Mouse (Mus musculus): ENCODE measurements around the gene Knl1. TPM values are rescaled to one million over a fixed set of nuclear protein-coding genes. Genes with fewer than 3 reads are reported as not detected.

Gene Knl1
- total and polyA plus RNA-seq, 3 experiments: 14.1 to 183 (median 85.0) TPM

DNA sequence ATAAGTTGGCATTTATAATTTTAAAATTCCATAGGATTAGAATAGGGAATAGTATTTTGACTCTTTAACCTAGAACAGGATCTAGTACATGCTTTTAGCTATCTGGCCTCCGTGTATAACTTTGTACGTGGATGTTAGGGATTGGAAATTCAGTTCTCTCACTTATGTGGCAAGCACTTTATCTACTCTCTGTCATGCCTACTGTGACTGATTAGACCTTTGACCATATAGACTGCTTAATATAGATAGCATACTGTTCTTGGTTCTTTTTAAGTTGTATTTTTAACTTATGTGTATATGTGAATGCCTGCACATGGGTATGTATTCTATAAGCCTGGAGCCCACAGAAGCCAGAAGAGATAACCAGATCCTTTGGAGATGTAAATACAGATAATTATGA is 13.2 kb downstream of the Knl1 start:
- TF ChIP-seq POLR2AphosphoS5 (IDR thresholded peaks at IDR 0.05; ENCODE audit: insufficient replicate concordance, low read depth, low read length) (no peak), GATA2 (IDR thresholded peaks at IDR 0.05; ENCODE audit: borderline replicate concordance, low read depth, low read length) (no peak), TAL1 (conservative IDR thresholded peaks at IDR 0.05; ENCODE audit: low read depth, low read length) (no peak), CTCF (IDR thresholded peaks at IDR 0.05; ENCODE audit: low read depth, low read length) (no peak), GATA1 (IDR thresholded peaks at IDR 0.05; ENCODE audit: borderline replicate concordance, low read length) (no peak)
- Histone ChIP-seq H3K27me3 (ENCODE audit: insufficient read depth, low read length) (no peaks in the 10 kb centered on the region), H3K4me1 (ENCODE audit: insufficient read depth, low read depth, low read length) (peaks cover 2% of the 10 kb centered on the region; the same call in 1 of the 2 replicates), H3K9me3 (replicated peaks) (no peaks in the 10 kb centered on the region), H3K4me3 (ENCODE audit: low read depth, low read length) (no peak overlapping the region), H3K36me3 (replicated peaks) (peaks cover 69% of the 10 kb centered on the region)
- ATAC-seq (ENCODE audit: extremely low read depth, insufficient number of reproducible peaks, low FRiP score, poor library complexity, severe bottlenecking): no peak
- DNase-seq (ENCODE audit: low spot score): no peak

DNA sequence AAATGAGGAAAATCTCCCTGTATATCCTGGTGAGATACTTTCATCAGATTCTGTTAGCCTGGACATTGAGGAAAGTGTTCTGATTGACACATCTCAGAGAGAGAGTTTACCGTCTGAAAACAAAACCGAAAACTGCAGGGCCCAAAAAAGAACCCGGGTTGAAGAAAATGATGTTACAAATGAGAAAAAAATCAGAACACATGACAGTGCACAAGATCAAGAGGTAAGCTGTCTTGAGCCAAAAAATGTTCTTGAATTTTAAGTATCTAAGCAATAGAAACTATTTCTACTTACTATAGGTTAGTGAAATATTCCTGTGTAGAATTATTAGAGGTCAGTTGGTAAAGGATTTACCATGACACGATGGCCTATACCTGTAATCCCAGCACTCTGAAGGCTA is 25.5 kb downstream of the Knl1 start:
- H3K4me3 ChIP-seq (ENCODE audit: low read depth, low read length): no peak overlapping the region
- no peak for ATAC-seq (ENCODE audit: extremely low read depth, insufficient number of reproducible peaks, low FRiP score, poor library complexity, severe bottlenecking)

DNA sequence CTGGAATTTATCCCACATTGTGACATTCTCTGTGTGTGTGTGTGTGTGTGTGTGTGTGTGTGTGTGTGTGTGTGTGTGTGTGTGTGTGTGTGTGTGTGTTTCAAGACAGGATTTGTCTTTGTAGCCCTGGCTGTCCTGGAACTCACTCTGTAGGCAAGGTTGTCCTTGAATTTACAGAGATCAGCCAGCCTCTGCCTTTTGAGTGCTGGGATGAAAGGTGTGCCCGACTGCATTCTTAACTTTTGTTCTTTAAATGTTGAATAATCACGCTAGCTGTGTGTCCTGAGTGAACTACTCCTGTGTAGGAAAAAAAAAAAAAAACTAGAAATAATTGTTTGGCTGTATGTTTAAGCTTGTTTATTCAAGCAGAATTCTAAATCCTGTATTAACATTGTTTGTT is 39.2 kb downstream of the Knl1 start:
- Histone ChIP-seq H3K4me3 (ENCODE audit: low read depth, low read length) (no peak overlapping the region), H3K36me3 (replicated peaks) (peaks cover 81% of the 10 kb centered on the region), H3K4me1 (ENCODE audit: insufficient read depth, low read depth, low read length) (no peaks in the 10 kb centered on the region), H3K9me3 (replicated peaks) (no peaks in the 10 kb centered on the region), H3K27me3 (ENCODE audit: insufficient read depth, low read length) (no peaks in the 10 kb centered on the region)
- no peak for ATAC-seq (ENCODE audit: extremely low read depth, insufficient number of reproducible peaks, low FRiP score, poor library complexity, severe bottlenecking)
- TF ChIP-seq CTCF (IDR thresholded peaks at IDR 0.05; ENCODE audit: low read depth, low read length): no peak
- TF ChIP-seq POLR2AphosphoS5 (IDR thresholded peaks at IDR 0.05; ENCODE audit: insufficient replicate concordance, low read depth, low read length): no peak
- no peak for TF ChIP-seq TAL1 (conservative IDR thresholded peaks at IDR 0.05; ENCODE audit: low read depth, low read length)
- TF ChIP-seq GATA2 (IDR thresholded peaks at IDR 0.05; ENCODE audit: borderline replicate concordance, low read depth, low read length): no peak
- TF ChIP-seq GATA1 (IDR thresholded peaks at IDR 0.05; ENCODE audit: borderline replicate concordance, low read length): no peak
- no peak for DNase-seq (ENCODE audit: low spot score)

More for the DNA sequence above, 25.5 kb downstream of the Knl1 start:
- H3K36me3 ChIP-seq (replicated peaks): peaks cover 89% of the 10 kb centered on the region
- no peaks in the 10 kb centered on the region for H3K4me1 ChIP-seq (ENCODE audit: insufficient read depth, low read depth, low read length)
- no peak for TF ChIP-seq POLR2AphosphoS5 (IDR thresholded peaks at IDR 0.05; ENCODE audit: insufficient replicate concordance, low read depth, low read length)
- TF ChIP-seq TAL1 (conservative IDR thresholded peaks at IDR 0.05; ENCODE audit: low read depth, low read length): no peak
- no peak for TF ChIP-seq GATA2 (IDR thresholded peaks at IDR 0.05; ENCODE audit: borderline replicate concordance, low read depth, low read length)
- TF ChIP-seq GATA1 (IDR thresholded peaks at IDR 0.05; ENCODE audit: borderline replicate concordance, low read length): no peak
- no peak for TF ChIP-seq CTCF (IDR thresholded peaks at IDR 0.05; ENCODE audit: low read depth, low read length)
- H3K27me3 ChIP-seq (ENCODE audit: insufficient read depth, low read length): no peaks in the 10 kb centered on the region
- H3K9me3 ChIP-seq (replicated peaks): no peaks in the 10 kb centered on the region
- DNase-seq (ENCODE audit: low spot score): no peak

DNA sequence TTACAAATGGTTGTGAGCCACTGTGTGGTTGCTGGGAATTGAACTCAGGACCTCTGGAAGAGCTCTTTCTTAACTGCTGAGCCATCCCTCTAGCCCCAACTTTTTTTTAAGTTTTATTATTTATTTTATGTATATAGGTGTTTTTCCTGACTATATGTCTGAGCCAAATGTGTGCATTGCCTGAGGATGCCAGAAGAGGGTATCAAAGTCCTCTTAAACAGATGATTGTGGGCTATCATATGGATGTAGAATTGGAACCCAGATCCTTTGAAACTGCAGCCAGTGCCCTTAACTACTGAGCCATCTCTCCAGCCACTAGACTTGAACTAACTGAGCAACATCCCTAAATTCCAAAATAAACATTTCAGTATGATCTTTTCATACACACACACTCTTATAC is 54.6 kb downstream of the Knl1 start:
- H3K9me3 ChIP-seq (replicated peaks): no peaks in the 10 kb centered on the region
- DNase-seq (ENCODE audit: low spot score) (no peak), ATAC-seq (ENCODE audit: extremely low read depth, insufficient number of reproducible peaks, low FRiP score, poor library complexity, severe bottlenecking) (no peak)
- no peaks in the 10 kb centered on the region for H3K4me1 ChIP-seq (ENCODE audit: insufficient read depth, low read depth, low read length)
- TF ChIP-seq TAL1 (conservative IDR thresholded peaks at IDR 0.05; ENCODE audit: low read depth, low read length): no peak
- TF ChIP-seq GATA2 (IDR thresholded peaks at IDR 0.05; ENCODE audit: borderline replicate concordance, low read depth, low read length): no peak
- TF ChIP-seq CTCF (IDR thresholded peaks at IDR 0.05; ENCODE audit: low read depth, low read length): no peak
- TF ChIP-seq POLR2AphosphoS5 (IDR thresholded peaks at IDR 0.05; ENCODE audit: insufficient replicate concordance, low read depth, low read length): no peak
- no peak for TF ChIP-seq GATA1 (IDR thresholded peaks at IDR 0.05; ENCODE audit: borderline replicate concordance, low read length)
- no peak overlapping the region for H3K4me3 ChIP-seq (ENCODE audit: low read depth, low read length)
- H3K36me3 ChIP-seq (replicated peaks): peaks cover 70% of the 10 kb centered on the region
- no peaks in the 10 kb centered on the region for H3K27me3 ChIP-seq (ENCODE audit: insufficient read depth, low read length)

DNA sequence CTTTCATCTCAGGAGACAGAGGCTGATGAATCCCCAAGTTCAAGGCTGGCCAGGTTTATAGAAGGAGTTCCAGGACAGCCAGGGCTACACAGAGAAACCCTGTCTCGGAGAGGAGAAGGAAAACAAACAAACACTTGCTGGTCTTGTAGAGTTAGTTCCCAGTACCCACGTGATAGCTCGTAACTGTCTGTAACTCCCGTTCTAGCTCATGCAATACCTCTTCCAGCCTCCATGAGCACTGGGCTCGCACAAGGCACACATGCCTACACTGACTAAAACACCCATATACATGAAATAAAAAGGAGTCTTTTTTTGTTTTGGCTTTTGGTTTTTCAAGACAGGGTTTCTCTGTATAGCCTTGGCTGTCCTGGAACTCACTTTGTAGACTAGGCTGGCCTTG is 59.7 kb downstream of the Knl1 start:
- TF ChIP-seq POLR2AphosphoS5 (IDR thresholded peaks at IDR 0.05; ENCODE audit: insufficient replicate concordance, low read depth, low read length): no peak
- DNase-seq (ENCODE audit: low spot score) (no peak), ATAC-seq (ENCODE audit: extremely low read depth, insufficient number of reproducible peaks, low FRiP score, poor library complexity, severe bottlenecking) (no peak)
- Histone ChIP-seq H3K9me3 (replicated peaks) (no peaks in the 10 kb centered on the region), H3K4me3 (ENCODE audit: low read depth, low read length) (no peak overlapping the region), H3K4me1 (ENCODE audit: insufficient read depth, low read depth, low read length) (peaks cover 2% of the 10 kb centered on the region), H3K27me3 (ENCODE audit: insufficient read depth, low read length) (no peaks in the 10 kb centered on the region), H3K36me3 (replicated peaks) (peaks cover 70% of the 10 kb centered on the region)

DNA sequence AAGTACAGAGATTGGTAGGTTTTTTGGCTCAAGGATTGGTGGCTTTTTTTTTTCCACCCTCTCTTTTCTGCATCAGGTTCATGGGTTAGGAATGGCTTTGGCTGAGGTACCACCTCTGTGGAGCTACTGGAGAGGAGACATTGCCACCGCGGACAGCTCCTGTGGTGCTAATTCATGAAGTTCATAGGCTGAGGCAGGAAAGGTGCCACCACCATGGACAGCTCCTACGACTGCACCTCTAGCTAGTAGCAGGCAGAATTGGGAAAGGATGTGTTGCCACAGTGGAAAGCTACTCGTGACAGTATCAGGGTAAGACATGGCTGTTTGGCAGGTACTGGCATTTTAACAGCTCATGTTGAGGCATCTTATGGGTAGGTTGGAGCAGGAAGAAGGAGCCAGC is 61.6 kb downstream of the Knl1 start:
- no peak for ATAC-seq (ENCODE audit: extremely low read depth, insufficient number of reproducible peaks, low FRiP score, poor library complexity, severe bottlenecking)
- Histone ChIP-seq H3K27me3 (ENCODE audit: insufficient read depth, low read length) (no peaks in the 10 kb centered on the region), H3K4me1 (ENCODE audit: insufficient read depth, low read depth, low read length) (peaks cover 5% of the 10 kb centered on the region), H3K36me3 (replicated peaks) (peaks cover 51% of the 10 kb centered on the region), H3K9me3 (replicated peaks) (no peaks in the 10 kb centered on the region), H3K4me3 (ENCODE audit: low read depth, low read length) (no peak overlapping the region)
- DNase-seq (ENCODE audit: low spot score): no peak
- no peak for TF ChIP-seq GATA2 (IDR thresholded peaks at IDR 0.05; ENCODE audit: borderline replicate concordance, low read depth, low read length)
- no peak for TF ChIP-seq CTCF (IDR thresholded peaks at IDR 0.05; ENCODE audit: low read depth, low read length)
- no peak for TF ChIP-seq TAL1 (conservative IDR thresholded peaks at IDR 0.05; ENCODE audit: low read depth, low read length)
- no peak for TF ChIP-seq GATA1 (IDR thresholded peaks at IDR 0.05; ENCODE audit: borderline replicate concordance, low read length)
- no peak for TF ChIP-seq POLR2AphosphoS5 (IDR thresholded peaks at IDR 0.05; ENCODE audit: insufficient replicate concordance, low read depth, low read length)

DNA sequence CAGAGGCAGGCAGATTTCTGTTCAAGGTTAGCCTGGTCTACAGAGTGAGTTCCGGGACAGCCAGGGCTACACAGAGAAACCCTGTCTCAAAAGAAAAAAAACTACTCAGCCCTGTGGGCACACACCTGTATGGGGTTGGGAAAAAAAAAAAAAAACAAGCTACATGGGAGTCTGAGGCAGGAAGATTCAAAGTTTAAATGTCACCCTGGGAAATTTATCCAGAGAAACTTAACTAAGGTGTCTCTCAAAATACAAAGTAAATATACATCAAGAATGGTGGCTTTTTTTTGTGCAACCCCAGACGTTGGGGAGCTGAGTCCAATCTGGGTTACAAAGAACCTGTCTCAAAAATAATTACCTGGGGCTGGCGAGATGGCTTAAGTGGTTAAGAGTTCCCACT is 64.1 kb downstream of the Knl1 start:
- Histone ChIP-seq H3K36me3 (replicated peaks) (peaks cover 47% of the 10 kb centered on the region), H3K27me3 (ENCODE audit: insufficient read depth, low read length) (no peaks in the 10 kb centered on the region), H3K4me1 (ENCODE audit: insufficient read depth, low read depth, low read length) (peaks cover 23% of the 10 kb centered on the region), H3K4me3 (ENCODE audit: low read depth, low read length) (no peak overlapping the region), H3K9me3 (replicated peaks) (no peaks in the 10 kb centered on the region)
- ATAC-seq (ENCODE audit: extremely low read depth, insufficient number of reproducible peaks, low FRiP score, poor library complexity, severe bottlenecking) (no peak), DNase-seq (ENCODE audit: low spot score) (no peak)
- TF ChIP-seq POLR2AphosphoS5 (IDR thresholded peaks at IDR 0.05; ENCODE audit: insufficient replicate concordance, low read depth, low read length): no peak
- TF ChIP-seq CTCF (IDR thresholded peaks at IDR 0.05; ENCODE audit: low read depth, low read length): no peak
- TF ChIP-seq GATA2 (IDR thresholded peaks at IDR 0.05; ENCODE audit: borderline replicate concordance, low read depth, low read length): no peak
- TF ChIP-seq TAL1 (conservative IDR thresholded peaks at IDR 0.05; ENCODE audit: low read depth, low read length): no peak
- no peak for TF ChIP-seq GATA1 (IDR thresholded peaks at IDR 0.05; ENCODE audit: borderline replicate concordance, low read length)

Measured in G1E (cell line).